Mouse (Mus musculus): ENCODE data around the gene Fbxw21. TPM values are rescaled to one million over a fixed set of nuclear protein-coding genes. Genes with fewer than 3 reads are reported as not detected.
A peak's percentile ranks its signal among the peaks of the same experiment; 100 is the strongest.
"Not testable (repeated sequence)": the region's sequence is repeated elsewhere in the genome, so short reads cannot be mapped to it uniquely, and the experiment has no call there.

Gene Fbxw21
- total RNA-seq (2021): not detected

GRCm38 (mm10) chr9:109161941-109162340 lies at the start of gene Fbxw21:
TSS of gene Fbxw21 (minus strand) at chr9:109162041.
- DNase-seq (ENCODE audit: low spot score in 2 of 2): no peak
- intact Hi-C loops (cut with DNase I): no loop called here

GRCm38 (mm10) chr9:109201347-109201746 lies 39.5 kb upstream of the Fbxw21 start:
- DNase-seq (ENCODE audit: low spot score in 2 of 2): peak in 1 of 2 experiments; percentile 7
- intact Hi-C loops (cut with DNase I): not testable (repeated sequence)

GRCm38 (mm10) chr9:109200349-109200748 lies 38.5 kb upstream of the Fbxw21 start:
- intact Hi-C loops (cut with DNase I): no loop called here
- no peak for DNase-seq (ENCODE audit: low spot score in 2 of 2)

- DNase-seq (ENCODE audit: low spot score in 2 of 2): no peak
- intact Hi-C loops (cut with DNase I): no loop called here
Observed at GRCm38 (mm10) chr9:109199353-109199752, 37.5 kb upstream of the Fbxw21 start.

- intact Hi-C loops (cut with DNase I); DNase-seq (ENCODE audit: low spot score in 2 of 2): not testable (repeated sequence)
Observed at GRCm38 (mm10) chr9:109195875-109196274, 34.0 kb upstream of the Fbxw21 start, which contains the start of gene Fbxw13. TSS of gene Fbxw13 (minus strand) at chr9:109195975.

GRCm38 (mm10) chr9:109177208-109177607 lies 15.4 kb upstream of the Fbxw21 start:
- no peak for DNase-seq (ENCODE audit: low spot score in 2 of 2)
- intact Hi-C loops (cut with DNase I): no loop called here

- DNase-seq (ENCODE audit: low spot score in 2 of 2): no peak
- intact Hi-C loops (cut with DNase I): no loop called here
Observed at GRCm38 (mm10) chr9:109176301-109176700, 14.5 kb upstream of the Fbxw21 start.

GRCm38 (mm10) chr9:109167316-109167715 lies 5.5 kb upstream of the Fbxw21 start:
- no peak for DNase-seq (ENCODE audit: low spot score in 2 of 2)

GRCm38 (mm10) chr9:109140414-109140813 lies 21.4 kb downstream of the Fbxw21 start:
- intact Hi-C loops (cut with DNase I); DNase-seq (ENCODE audit: low spot score in 2 of 2): not testable (repeated sequence)

More at GRCm38 (mm10) chr9:109167316-109167715, 5.5 kb upstream of the Fbxw21 start:
- intact Hi-C loops (cut with DNase I): no loop called here

- DNase-seq (ENCODE audit: low spot score in 2 of 2): no peak
- intact Hi-C loops (cut with DNase I): no loop called here
Observed at GRCm38 (mm10) chr9:109130076-109130475, 31.8 kb downstream of the Fbxw21 start.

GRCm38 (mm10) chr9:109128211-109128610 lies 33.6 kb downstream of the Fbxw21 start:
- intact Hi-C loops (cut with DNase I): loop anchor here (10.0 kb wide), 1 partner anchor 737 kb away; no protein-coding TSS in a partner anchor
- DNase-seq (ENCODE audit: low spot score in 2 of 2): no peak

- DNase-seq (ENCODE audit: low spot score in 2 of 2): no peak
- intact Hi-C loops (cut with DNase I): loop anchor here (10.0 kb wide), 1 partner anchor 738 kb away; no protein-coding TSS in a partner anchor
Observed at GRCm38 (mm10) chr9:109127076-109127475, 34.8 kb downstream of the Fbxw21 start.

- DNase-seq (ENCODE audit: low spot score in 2 of 2): no peak
- intact Hi-C loops (cut with DNase I): loop anchor here (10.0 kb wide), 1 partner anchor 739 kb away; no protein-coding TSS in a partner anchor
Observed at GRCm38 (mm10) chr9:109125481-109125880, 36.4 kb downstream of the Fbxw21 start.

GRCm38 (mm10) chr9:109125043-109125442 lies 36.8 kb downstream of the Fbxw21 start:
- intact Hi-C loops (cut with DNase I): loop anchor here (10.0 kb wide), 1 partner anchor 740 kb away; no protein-coding TSS in a partner anchor
- DNase-seq (ENCODE audit: low spot score in 2 of 2): no peak

- intact Hi-C loops (cut with DNase I): loop anchor here (10.0 kb wide), 1 partner anchor 741 kb away; no protein-coding TSS in a partner anchor
- DNase-seq (ENCODE audit: low spot score in 2 of 2): no peak
Observed at GRCm38 (mm10) chr9:109124164-109124563, 37.7 kb downstream of the Fbxw21 start.

GRCm38 (mm10) chr9:109123266-109123665 lies 38.6 kb downstream of the Fbxw21 start:
- no peak for DNase-seq (ENCODE audit: low spot score in 2 of 2)
- intact Hi-C loops (cut with DNase I): loop anchor here (2.0 to 10.0 kb wide), 3 partner anchors 34 to 742 kb away; no protein-coding TSS in a partner anchor

GRCm38 (mm10) chr9:109122553-109123085 lies 39.2 kb downstream of the Fbxw21 start:
- intact Hi-C loops (cut with DNase I): loop anchor here (2.0 to 10.0 kb wide), 3 partner anchors 34 to 742 kb away; no protein-coding TSS in a partner anchor
- no peak for DNase-seq (ENCODE audit: low spot score in 2 of 2)

- intact Hi-C loops (cut with DNase I): loop anchor here (10.0 kb wide), 1 partner anchor 744 kb away; no protein-coding TSS in a partner anchor
- no peak for DNase-seq (ENCODE audit: low spot score in 2 of 2)
Observed at GRCm38 (mm10) chr9:109120956-109121355, 40.9 kb downstream of the Fbxw21 start.

- no peak for DNase-seq (ENCODE audit: low spot score in 2 of 2)
- intact Hi-C loops (cut with DNase I): no loop called here
Observed at GRCm38 (mm10) chr9:109119571-109119970, 42.3 kb downstream of the Fbxw21 start.

GRCm38 (mm10) chr9:109118106-109118505 lies 43.7 kb downstream of the Fbxw21 start:
- intact Hi-C loops (cut with DNase I): no loop called here
- no peak for DNase-seq (ENCODE audit: low spot score in 2 of 2)

GRCm38 (mm10) chr9:109116205-109116604 lies 45.6 kb downstream of the Fbxw21 start:
- no peak for DNase-seq (ENCODE audit: low spot score in 2 of 2)
- intact Hi-C loops (cut with DNase I): no loop called here
